Mouse (Mus musculus): ENCODE measurements around the gene Tmem232.

- TF ChIP-seq CTCF (IDR thresholded peaks at IDR 0.05; ENCODE audit: low read depth): no peak
- no peak for TF ChIP-seq EP300 (IDR thresholded peaks at IDR 0.05; ENCODE audit: low read depth)
Measured at GRCm38 (mm10) chr17:65299946-65300345, 240.6 kb downstream of the Tmem232 start.

Measured in heart, postnatal 0 days (tissue).